Mouse (Mus musculus): ENCODE results near the gene Mroh2a. TPM values are rescaled to one million over a fixed set of nuclear protein-coding genes. Genes with fewer than 3 reads are reported as not detected.
"Not testable (repeated sequence)": the region's sequence is repeated elsewhere in the genome, so short reads cannot be mapped to it uniquely, and the experiment has no call there.

The Mroh2a gene
- polyA plus RNA-seq, 1 experiment from 2014 or later = 1.3 TPM

- H3K9me3 ChIP-seq (ENCODE audit: control insufficient read depth, low read length) = peaks cover 33% of the 10 kb centered on the region
- not testable (repeated sequence) for H3K9ac ChIP-seq (ENCODE audit: low read length); H3K27ac ChIP-seq (ENCODE audit: low read depth, low read length); H3K27me3 ChIP-seq (ENCODE audit: control insufficient read depth, insufficient read depth, low read length); H3K4me1 ChIP-seq (ENCODE audit: control insufficient read depth, insufficient read depth, low read length); H3K36me3 ChIP-seq (ENCODE audit: control insufficient read depth, insufficient read depth, low read length); H3K4me2 ChIP-seq (ENCODE audit: low read depth); ATAC-seq (ENCODE audit: insufficient read depth, low FRiP score, low TSS enrichment); H3K4me3 ChIP-seq (ENCODE audit: low read depth, low read length)
- peak; percentile 8 for DNase-seq (ENCODE audit: low spot score)
Measured at GRCm38 (mm10) chr1:88223011-88223515, 3.7 kb upstream of the Mroh2a start.

- DNase-seq (ENCODE audit: low spot score) (peak; percentile 10), ATAC-seq (ENCODE audit: insufficient read depth, low FRiP score, low TSS enrichment) (no peak)
- H3K9me3 ChIP-seq (ENCODE audit: control insufficient read depth, low read length) = peaks cover 38% of the 10 kb centered on the region
- no peak overlapping the region for H3K27ac ChIP-seq (ENCODE audit: low read depth, low read length)
- no peak overlapping the region for H3K4me3 ChIP-seq (ENCODE audit: low read depth, low read length)
- no peak overlapping the region for H3K4me2 ChIP-seq (ENCODE audit: low read depth)
- WGBS = 64% methylated on average over 1 of the region's 1 CpGs
- H3K9ac ChIP-seq (ENCODE audit: low read length) = no peak overlapping the region
- H3K27me3 ChIP-seq (ENCODE audit: control insufficient read depth, insufficient read depth, low read length) = no peaks in the 10 kb centered on the region
- H3K36me3 ChIP-seq (ENCODE audit: control insufficient read depth, insufficient read depth, low read length) = no peaks in the 10 kb centered on the region
- no peaks in the 10 kb centered on the region for H3K4me1 ChIP-seq (ENCODE audit: control insufficient read depth, insufficient read depth, low read length)
Measured at GRCm38 (mm10) chr1:88223591-88223990, 3.2 kb upstream of the Mroh2a start.

- Histone ChIP-seq H3K27ac (ENCODE audit: low read depth, low read length) (no peak overlapping the region), H3K36me3 (ENCODE audit: control insufficient read depth, insufficient read depth, low read length) (no peaks in the 10 kb centered on the region), H3K27me3 (ENCODE audit: control insufficient read depth, insufficient read depth, low read length) (no peaks in the 10 kb centered on the region), H3K4me1 (ENCODE audit: control insufficient read depth, insufficient read depth, low read length) (no peaks in the 10 kb centered on the region), H3K9ac (ENCODE audit: low read length) (no peak overlapping the region), H3K9me3 (ENCODE audit: control insufficient read depth, low read length) (peaks cover 40% of the 10 kb centered on the region), H3K4me2 (ENCODE audit: low read depth) (no peak overlapping the region), H3K4me3 (ENCODE audit: low read depth, low read length) (no peak overlapping the region)
- 72% methylated on average over 2 of the region's 2 CpGs for WGBS
- DNase-seq (ENCODE audit: low spot score) (no peak), ATAC-seq (ENCODE audit: insufficient read depth, low FRiP score, low TSS enrichment) (no peak)
Measured at GRCm38 (mm10) chr1:88224029-88224776, 2.6 kb upstream of the Mroh2a start.

- 49% methylated on average over 2 of the region's 2 CpGs for WGBS
- not testable (repeated sequence) for ATAC-seq (ENCODE audit: insufficient read depth, low FRiP score, low TSS enrichment); H3K27me3 ChIP-seq (ENCODE audit: control insufficient read depth, insufficient read depth, low read length); H3K36me3 ChIP-seq (ENCODE audit: control insufficient read depth, insufficient read depth, low read length); DNase-seq (ENCODE audit: low spot score); H3K27ac ChIP-seq (ENCODE audit: low read depth, low read length); H3K4me2 ChIP-seq (ENCODE audit: low read depth); H3K4me3 ChIP-seq (ENCODE audit: low read depth, low read length); H3K4me1 ChIP-seq (ENCODE audit: control insufficient read depth, insufficient read depth, low read length); H3K9ac ChIP-seq (ENCODE audit: low read length)
- H3K9me3 ChIP-seq (ENCODE audit: control insufficient read depth, low read length) = peaks cover 51% of the 10 kb centered on the region
Measured at GRCm38 (mm10) chr1:88225301-88225700, 1.5 kb upstream of the Mroh2a start.

GRCm38 (mm10) chr1:88225741-88226140 lies 1.0 kb upstream of the Mroh2a start:
- peaks cover 55% of the 10 kb centered on the region for H3K9me3 ChIP-seq (ENCODE audit: control insufficient read depth, low read length)
- no peak for ATAC-seq (ENCODE audit: insufficient read depth, low FRiP score, low TSS enrichment)

GRCm38 (mm10) chr1:88227482-88227881 lies 696 bp downstream of the Mroh2a start:
- Histone ChIP-seq H3K9me3 (ENCODE audit: control insufficient read depth, low read length) (peaks cover 69% of the 10 kb centered on the region), H3K9ac (ENCODE audit: low read length) (no peak overlapping the region), H3K4me2 (ENCODE audit: low read depth) (no peak overlapping the region), H3K27ac (ENCODE audit: low read depth, low read length) (no peak overlapping the region), H3K36me3 (ENCODE audit: control insufficient read depth, insufficient read depth, low read length) (no peaks in the 10 kb centered on the region), H3K4me3 (ENCODE audit: low read depth, low read length) (no peak overlapping the region), H3K4me1 (ENCODE audit: control insufficient read depth, insufficient read depth, low read length) (no peaks in the 10 kb centered on the region), H3K27me3 (ENCODE audit: control insufficient read depth, insufficient read depth, low read length) (no peaks in the 10 kb centered on the region)
- ATAC-seq (ENCODE audit: insufficient read depth, low FRiP score, low TSS enrichment) (no peak), DNase-seq (ENCODE audit: low spot score) (no peak)
- WGBS = 59% methylated on average over 2 of the region's 2 CpGs

More at GRCm38 (mm10) chr1:88225741-88226140, 1.0 kb upstream of the Mroh2a start:
- Histone ChIP-seq H3K4me2 (ENCODE audit: low read depth) (no peak overlapping the region), H3K4me3 (ENCODE audit: low read depth, low read length) (no peak overlapping the region), H3K27me3 (ENCODE audit: control insufficient read depth, insufficient read depth, low read length) (no peaks in the 10 kb centered on the region), H3K27ac (ENCODE audit: low read depth, low read length) (no peak overlapping the region), H3K9ac (ENCODE audit: low read length) (no peak overlapping the region), H3K4me1 (ENCODE audit: control insufficient read depth, insufficient read depth, low read length) (no peaks in the 10 kb centered on the region), H3K36me3 (ENCODE audit: control insufficient read depth, insufficient read depth, low read length) (no peaks in the 10 kb centered on the region)
- DNase-seq (ENCODE audit: low spot score) = no peak

GRCm38 (mm10) chr1:88228121-88228520 lies 1.3 kb downstream of the Mroh2a start:
- DNase-seq (ENCODE audit: low spot score) (no peak), ATAC-seq (ENCODE audit: insufficient read depth, low FRiP score, low TSS enrichment) (no peak)
- WGBS = 70% methylated on average over 7 of the region's 7 CpGs

GRCm38 (mm10) chr1:88229566-88229965 lies 2.8 kb downstream of the Mroh2a start:
- WGBS = 85% methylated on average over 3 of the region's 3 CpGs
- no peak overlapping the region for H3K9ac ChIP-seq (ENCODE audit: low read length)
- DNase-seq (ENCODE audit: low spot score) (no peak), ATAC-seq (ENCODE audit: insufficient read depth, low FRiP score, low TSS enrichment) (no peak)
- no peaks in the 10 kb centered on the region for H3K4me1 ChIP-seq (ENCODE audit: control insufficient read depth, insufficient read depth, low read length)
- H3K36me3 ChIP-seq (ENCODE audit: control insufficient read depth, insufficient read depth, low read length) = no peaks in the 10 kb centered on the region
- no peak overlapping the region for H3K27ac ChIP-seq (ENCODE audit: low read depth, low read length)
- H3K4me2 ChIP-seq (ENCODE audit: low read depth) = no peak overlapping the region
- H3K9me3 ChIP-seq (ENCODE audit: control insufficient read depth, low read length) = peaks cover 90% of the 10 kb centered on the region
- H3K4me3 ChIP-seq (ENCODE audit: low read depth, low read length) = no peak overlapping the region
- H3K27me3 ChIP-seq (ENCODE audit: control insufficient read depth, insufficient read depth, low read length) = no peaks in the 10 kb centered on the region

More at GRCm38 (mm10) chr1:88228121-88228520, 1.3 kb downstream of the Mroh2a start:
- Histone ChIP-seq H3K9ac (ENCODE audit: low read length) (no peak overlapping the region), H3K36me3 (ENCODE audit: control insufficient read depth, insufficient read depth, low read length) (no peaks in the 10 kb centered on the region), H3K4me3 (ENCODE audit: low read depth, low read length) (no peak overlapping the region), H3K4me2 (ENCODE audit: low read depth) (no peak overlapping the region), H3K27ac (ENCODE audit: low read depth, low read length) (no peak overlapping the region), H3K9me3 (ENCODE audit: control insufficient read depth, low read length) (peaks cover 75% of the 10 kb centered on the region), H3K4me1 (ENCODE audit: control insufficient read depth, insufficient read depth, low read length) (no peaks in the 10 kb centered on the region), H3K27me3 (ENCODE audit: control insufficient read depth, insufficient read depth, low read length) (no peaks in the 10 kb centered on the region)

- Histone ChIP-seq H3K9ac (ENCODE audit: low read length) (no peak overlapping the region), H3K36me3 (ENCODE audit: control insufficient read depth, insufficient read depth, low read length) (no peaks in the 10 kb centered on the region), H3K4me1 (ENCODE audit: control insufficient read depth, insufficient read depth, low read length) (no peaks in the 10 kb centered on the region), H3K4me3 (ENCODE audit: low read depth, low read length) (no peak overlapping the region), H3K9me3 (ENCODE audit: control insufficient read depth, low read length) (peaks cover 94% of the 10 kb centered on the region), H3K27ac (ENCODE audit: low read depth, low read length) (no peak overlapping the region), H3K4me2 (ENCODE audit: low read depth) (no peak overlapping the region), H3K27me3 (ENCODE audit: control insufficient read depth, insufficient read depth, low read length) (no peaks in the 10 kb centered on the region)
- 84% methylated on average over 5 of the region's 5 CpGs for WGBS
- DNase-seq (ENCODE audit: low spot score) (no peak), ATAC-seq (ENCODE audit: insufficient read depth, low FRiP score, low TSS enrichment) (no peak; the same call in 1 of the 2 replicates)
Measured at GRCm38 (mm10) chr1:88229986-88230385, 3.2 kb downstream of the Mroh2a start.

Data from neural tube, embryonic 11.5 days (tissue).